ENCODE assay signal across 8 mouse cellular contexts in the genomic region with DNA sequence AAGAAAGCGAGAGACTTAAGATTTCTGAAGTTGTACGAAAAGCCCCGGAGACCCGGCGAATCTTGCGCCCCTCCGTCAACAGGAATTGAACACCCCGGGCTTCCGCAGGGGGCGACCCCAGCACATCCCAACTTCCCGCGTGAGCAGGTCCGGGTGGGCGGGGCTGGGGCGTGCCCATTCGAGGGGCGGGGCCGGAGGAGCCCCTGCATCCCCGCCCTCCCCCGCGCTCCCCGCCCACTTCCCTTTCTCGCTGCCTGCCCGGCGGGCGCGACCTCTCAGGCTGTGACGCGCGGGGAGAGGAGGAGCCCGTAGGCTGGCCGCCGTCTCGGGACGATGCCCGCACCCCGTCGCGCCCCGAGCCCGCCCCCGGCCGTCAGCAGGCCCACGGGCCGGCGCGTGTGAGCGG.
DNase-seq lines count a peak whose midpoint lies in the region; ATAC-seq and TF ChIP-seq lines count a peak whose summit lies in the region.

No protein-coding gene starts in this region.

- no peaks in the 10 kb centered on the region for H3K36me3 ChIP-seq in embryonic facial prominence, embryonic 10.5 days (replicated peaks)
- H3K36me3 ChIP-seq in limb, embryonic 11.5 days (ENCODE audit: control insufficient read depth, insufficient read depth, low read length) = no peaks in the 10 kb centered on the region
- H3K36me3 ChIP-seq in midbrain, embryonic 13.5 days = no peaks in the 10 kb centered on the region
- H3K36me3 ChIP-seq in small intestine, adult 2 months (ENCODE audit: control insufficient read depth, insufficient read depth, low read length) = no peaks in the 10 kb centered on the region

- no peaks in the 10 kb centered on the region for H3K27me3 ChIP-seq in embryonic facial prominence, embryonic 10.5 days (replicated peaks; ENCODE audit: low read depth, poor library complexity, severe bottlenecking)
- H3K27me3 ChIP-seq in limb, embryonic 11.5 days (ENCODE audit: control insufficient read depth, insufficient read depth, low read length) = no peaks in the 10 kb centered on the region
- no peaks in the 10 kb centered on the region for H3K27me3 ChIP-seq in midbrain, embryonic 13.5 days
- no peaks in the 10 kb centered on the region for H3K27me3 ChIP-seq in small intestine, adult 2 months (ENCODE audit: control insufficient read depth, insufficient read depth, low read length)

- no peak for TF ChIP-seq POLR2A in small intestine, adult 2 months (IDR thresholded peaks at IDR 0.05; ENCODE audit: low read depth, low read length)

- TF ChIP-seq CTCF in small intestine, adult 2 months (IDR thresholded peaks at IDR 0.05; ENCODE audit: extremely low read depth, insufficient read length, insufficient replicate concordance, low read depth, low read length) = peak; percentile 10; the same call in 1 of the 2 replicates

- ATAC-seq in limb, embryonic 11.5 days (ENCODE audit: insufficient number of reproducible peaks, low FRiP score, low TSS enrichment, low read depth) = peak; percentile 93
- peak; percentile 94 for ATAC-seq in midbrain, embryonic 13.5 days

- peak; percentile 79 for DNase-seq in 3134 (ENCODE audit: extremely low read depth, insufficient read length, low spot score)
- peak; percentile 97 for DNase-seq in adrenal gland, postnatal 14 days
- peak; percentile 99 for DNase-seq in embryonic facial prominence, embryonic 10.5 days (ENCODE audit: low spot score)
- peak; percentile 100 for DNase-seq in heart, adult 11 months
- peak; percentile 92 for DNase-seq in kidney, adult 11 months
- peak; percentile 97 for DNase-seq in limb, embryonic 11.5 days (ENCODE audit: low spot score)

- peak overlapping the region; percentile 66 for H3K4me2 ChIP-seq in limb, embryonic 11.5 days (ENCODE audit: low read depth, severe bottlenecking)
- H3K4me2 ChIP-seq in midbrain, embryonic 13.5 days (replicated peaks) = peak overlapping the region; percentile 94

- peak overlapping the region; percentile 84 for H3K4me3 ChIP-seq in embryonic facial prominence, embryonic 10.5 days
- peak overlapping the region; percentile 74 for H3K4me3 ChIP-seq in limb, embryonic 11.5 days (ENCODE audit: low read depth, low read length)
- H3K4me3 ChIP-seq in midbrain, embryonic 13.5 days (replicated peaks) = peak overlapping the region; percentile 68
- H3K4me3 ChIP-seq in small intestine, adult 2 months (ENCODE audit: low read depth, low read length) = peak overlapping the region; percentile 87

- H3K27ac ChIP-seq in embryonic facial prominence, embryonic 10.5 days (replicated peaks) = peak overlapping the region; percentile 94
- peak overlapping the region; percentile 32; the same call in 1 of the 2 replicates for H3K27ac ChIP-seq in limb, embryonic 11.5 days (replicated peaks; ENCODE audit: low read depth, low read length)
- H3K27ac ChIP-seq in midbrain, embryonic 13.5 days = peak overlapping the region; percentile 47; the same call in 1 of the 2 replicates
- H3K27ac ChIP-seq in small intestine, adult 2 months (ENCODE audit: insufficient read depth, low read depth, low read length) = peak overlapping the region; percentile 99

- H3K9me3 ChIP-seq in embryonic facial prominence, embryonic 10.5 days = no peaks in the 10 kb centered on the region
- H3K9me3 ChIP-seq in limb, embryonic 11.5 days (ENCODE audit: control insufficient read depth, low read length) = no peaks in the 10 kb centered on the region
- no peaks in the 10 kb centered on the region for H3K9me3 ChIP-seq in midbrain, embryonic 13.5 days

- H3K4me1 ChIP-seq in embryonic facial prominence, embryonic 10.5 days = peaks cover 33% of the 10 kb centered on the region
- no peaks in the 10 kb centered on the region for H3K4me1 ChIP-seq in limb, embryonic 11.5 days (ENCODE audit: control insufficient read depth, insufficient read depth, low read length)
- peaks cover 11% of the 10 kb centered on the region for H3K4me1 ChIP-seq in midbrain, embryonic 13.5 days (replicated peaks)
- peaks cover 31% of the 10 kb centered on the region; the same call in 1 of the 2 replicates for H3K4me1 ChIP-seq in small intestine, adult 2 months (ENCODE audit: control insufficient read depth, insufficient read depth, insufficient read length, low read length)

- H3K9ac ChIP-seq in limb, embryonic 11.5 days (ENCODE audit: low read length) = peak overlapping the region; percentile 76
- H3K9ac ChIP-seq in midbrain, embryonic 13.5 days (replicated peaks) = peak overlapping the region; percentile 74

- WGBS in embryonic facial prominence, embryonic 10.5 days = under 1% methylated on average over 42 of the region's 48 CpGs
- under 1% methylated on average over 36 of the region's 48 CpGs for WGBS in limb, embryonic 11.5 days
- WGBS in midbrain, embryonic 13.5 days = under 1% methylated on average over 23 of the region's 48 CpGs
- WGBS in small intestine, adult 2 months = 1% methylated on average over 31 of the region's 48 CpGs

Comparison
In these comparisons a context has a peak if more than half of its experiments do, and no peak if none do; other contexts are left out.
1. Peak in every context shown above with its lines: DNase-seq, ATAC-seq, H3K4me3 ChIP-seq and H3K27ac ChIP-seq.
2. H3K27ac ChIP-seq: peak in every context shown above with its lines; median percentile 99 in small intestine, adult 2 months; 94 in embryonic facial prominence, embryonic 10.5 days; 47 in midbrain, embryonic 13.5 days; 32 in limb, embryonic 11.5 days.